8 mouse cellular contexts compared by ENCODE assay signal in the genomic region with DNA sequence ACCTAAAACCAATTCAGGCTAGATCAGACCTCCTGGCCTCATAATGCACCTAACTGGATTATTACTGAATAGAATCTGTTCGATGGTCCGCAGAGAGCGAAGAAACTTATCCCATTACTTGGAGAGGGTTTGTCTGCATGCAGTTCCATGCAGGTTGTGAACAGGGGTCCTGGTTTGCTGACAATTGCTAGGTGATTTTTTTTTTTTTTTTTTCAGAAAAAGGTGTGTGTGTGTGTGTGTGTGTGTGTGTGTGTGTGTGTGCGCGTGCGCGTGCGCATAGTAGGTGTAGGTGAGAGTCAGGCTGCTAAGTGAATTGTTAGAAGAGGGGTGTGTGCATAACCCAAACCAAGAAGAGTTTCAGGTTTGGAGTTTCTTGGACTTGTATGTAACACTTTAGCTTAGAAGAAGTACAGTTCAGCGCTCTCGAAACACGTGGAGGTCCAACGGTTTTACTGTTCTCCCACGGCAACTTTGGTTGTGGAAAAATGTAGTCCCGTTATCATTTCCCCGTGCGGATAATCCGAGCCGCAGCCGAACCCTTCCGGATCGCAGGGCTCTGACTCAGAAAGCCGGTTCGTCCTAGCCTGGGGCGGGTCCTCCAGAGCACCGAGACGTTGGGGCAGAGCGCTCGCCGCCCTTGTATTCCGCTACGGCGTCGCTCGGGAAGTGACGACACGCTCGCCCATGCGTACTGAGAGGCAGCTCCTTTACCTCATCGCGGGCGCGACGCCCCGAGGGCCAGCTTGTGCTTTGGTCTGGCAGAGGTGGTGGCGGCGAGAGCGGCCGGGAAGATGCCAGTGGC. TPM values are rescaled to one million over a fixed set of nuclear protein-coding genes. Genes with fewer than 3 reads are reported as not detected.
DNase-seq lines count a peak whose midpoint lies in the region; ATAC-seq and TF ChIP-seq lines count a peak whose summit lies in the region.

A gene (plus strand): TSS at position 223 of the 802 bp plus-strand sequence.

- peak; percentile 95 for DNase-seq in 416B (ENCODE audit: low read depth)
- DNase-seq in heart, adult 8-10 months (ENCODE audit: low spot score) = peak; percentile 98
- peak; percentile 98 for DNase-seq in kidney, adult 9 months
- DNase-seq in limb, embryonic 14.5 days (ENCODE audit: low spot score) = peak; percentile 97
- DNase-seq in midbrain, postnatal 0 days (ENCODE audit: low spot score) = peak; percentile 98
- peak; percentile 89 to 93 for DNase-seq in spleen, postnatal 14 days (ENCODE audit: low spot score in 2 of 2)

- peak; percentile 89 for TF ChIP-seq POLR2A in bone marrow, adult 2 months (IDR thresholded peaks at IDR 0.05; ENCODE audit: borderline replicate concordance, control insufficient read depth, low read depth, low read length)
- TF ChIP-seq POLR2A in limb, embryonic 14.5 days (IDR thresholded peaks at IDR 0.05; ENCODE audit: borderline replicate concordance, extremely low read depth, insufficient read depth, insufficient read length) = peak; percentile 73; the same call in 1 of the 2 replicates

- H3K27ac ChIP-seq in bone marrow, adult 2 months (ENCODE audit: control insufficient read depth, insufficient read depth, low read depth, low read length, poor library complexity) = peak within 1 kb of the TSS; percentile 65
- H3K27ac ChIP-seq in embryonic facial prominence, embryonic 15.5 days (replicated peaks) = peak within 1 kb of the TSS; percentile 72
- peak within 1 kb of the TSS; percentile 75 for H3K27ac ChIP-seq in limb, embryonic 14.5 days (replicated peaks; ENCODE audit: low read depth, low read length)
- peak within 1 kb of the TSS; percentile 59 for H3K27ac ChIP-seq in midbrain, postnatal 0 days (ENCODE audit: low read depth, low read length)

- H3K4me1 ChIP-seq in bone marrow, adult 2 months (ENCODE audit: control insufficient read depth, insufficient read depth, low read length) = no peaks in the 10 kb centered on the region
- peaks cover 13% of the 10 kb centered on the region; the same call in 1 of the 2 replicates for H3K4me1 ChIP-seq in embryonic facial prominence, embryonic 15.5 days
- H3K4me1 ChIP-seq in limb, embryonic 14.5 days (ENCODE audit: control insufficient read depth, insufficient read depth, low read length) = peaks cover 7% of the 10 kb centered on the region; the same call in 1 of the 2 replicates
- H3K4me1 ChIP-seq in midbrain, postnatal 0 days (ENCODE audit: insufficient read depth, low read length) = no peaks in the 10 kb centered on the region

- TF ChIP-seq CTCF in bone marrow, adult 2 months (IDR thresholded peaks at IDR 0.05; ENCODE audit: control insufficient read depth, insufficient read depth, low read length) = no peak
- TF ChIP-seq CTCF in midbrain, postnatal 0 days (IDR thresholded peaks at IDR 0.05) = no peak

- H3K4me2 ChIP-seq in embryonic facial prominence, embryonic 15.5 days (replicated peaks) = peak within 1 kb of the TSS; percentile 56
- H3K4me2 ChIP-seq in limb, embryonic 14.5 days (replicated peaks; ENCODE audit: low read depth, low read length, severe bottlenecking) = peak within 1 kb of the TSS; percentile 69
- peak within 1 kb of the TSS; percentile 62 for H3K4me2 ChIP-seq in midbrain, postnatal 0 days (ENCODE audit: low read depth, low read length, poor library complexity, severe bottlenecking)

- no peaks in the 10 kb centered on the region for H3K27me3 ChIP-seq in embryonic facial prominence, embryonic 15.5 days
- H3K27me3 ChIP-seq in limb, embryonic 14.5 days (ENCODE audit: control insufficient read depth, insufficient read depth, low read length) = no peaks in the 10 kb centered on the region
- no peaks in the 10 kb centered on the region for H3K27me3 ChIP-seq in midbrain, postnatal 0 days (ENCODE audit: insufficient read depth, low read length)

- WGBS in bone marrow, adult 2 months = 5% methylated on average over 48 of the region's 48 CpGs
- WGBS in embryonic facial prominence, embryonic 15.5 days = 5% methylated on average over 48 of the region's 48 CpGs
- 4% methylated on average over 48 of the region's 48 CpGs for WGBS in limb, embryonic 14.5 days
- 3% methylated on average over 48 of the region's 48 CpGs for WGBS in midbrain, postnatal 0 days

- H3K9me3 ChIP-seq in embryonic facial prominence, embryonic 15.5 days (replicated peaks) = no peaks in the 10 kb centered on the region
- H3K9me3 ChIP-seq in limb, embryonic 14.5 days (ENCODE audit: control insufficient read depth, low read length) = no peaks in the 10 kb centered on the region
- no peaks in the 10 kb centered on the region for H3K9me3 ChIP-seq in midbrain, postnatal 0 days (ENCODE audit: low read length)

- ATAC-seq in embryonic facial prominence, embryonic 15.5 days (ENCODE audit: insufficient number of reproducible peaks, low FRiP score, low TSS enrichment, low read depth) = peak; percentile 99
- peak; percentile 100 for ATAC-seq in limb, embryonic 14.5 days (ENCODE audit: low FRiP score, low read depth)
- ATAC-seq in midbrain, postnatal 0 days (ENCODE audit: low FRiP score) = peak; percentile 99

- peak within 1 kb of the TSS; percentile 71 for H3K9ac ChIP-seq in embryonic facial prominence, embryonic 15.5 days
- H3K9ac ChIP-seq in limb, embryonic 14.5 days (ENCODE audit: low read depth, low read length, severe bottlenecking) = peak within 1 kb of the TSS; percentile 90
- peak within 1 kb of the TSS; percentile 85 for H3K9ac ChIP-seq in midbrain, postnatal 0 days (replicated peaks; ENCODE audit: low read length, poor library complexity, severe bottlenecking)

- peaks cover 26% of the 10 kb centered on the region for H3K36me3 ChIP-seq in embryonic facial prominence, embryonic 15.5 days
- H3K36me3 ChIP-seq in limb, embryonic 14.5 days (ENCODE audit: control insufficient read depth, insufficient read depth, low read length) = peaks cover 22% of the 10 kb centered on the region
- peaks cover 12% of the 10 kb centered on the region; the same call in 1 of the 2 replicates for H3K36me3 ChIP-seq in midbrain, postnatal 0 days (ENCODE audit: insufficient read depth, low read length)

- H3K4me3 ChIP-seq in bone marrow, adult 2 months (replicated peaks; ENCODE audit: control insufficient read depth, low read depth, low read length) = peak within 1 kb of the TSS; percentile 96
- peak within 1 kb of the TSS; percentile 65 for H3K4me3 ChIP-seq in embryonic facial prominence, embryonic 15.5 days (replicated peaks)
- H3K4me3 ChIP-seq in limb, embryonic 14.5 days (replicated peaks; ENCODE audit: low read length) = peak within 1 kb of the TSS; percentile 87
- peak within 1 kb of the TSS; percentile 86 for H3K4me3 ChIP-seq in midbrain, postnatal 0 days (ENCODE audit: low read depth, low read length)

RNA-seq across cellular contexts. Expression of the gene that starts here (rescaled TPM):
- 21.4 and 41.7 TPM in 2 replicates for polyA plus RNA-seq in bone marrow, adult 2 months (2011; ENCODE audit: insufficient read depth, insufficient read length, low replicate concordance, missing spikeins)
- polyA plus RNA-seq in embryonic facial prominence, embryonic 15.5 days (2015; fragmentation: Nextera tagmentation; extraction: Ambion mirVana) = 126 and 137 TPM in 2 replicates
- total RNA-seq in heart, adult 8-10 months (2022) = 100 to 1,000 TPM in 3 of 4 experiments, 10 to 100 TPM in 1; 94.8 to 119 (median 109) TPM
- polyA plus RNA-seq in limb, embryonic 14.5 days (2012; rRNA removed) = 118 and 126 TPM in 2 replicates
- 155 and 168 TPM in 2 replicates for polyA plus RNA-seq in limb, embryonic 14.5 days (2014; fragmentation: Nextera tagmentation; extraction: Ambion mirVana)
- total RNA-seq in midbrain, postnatal 0 days (2014; rRNA removed) = 85.5 and 141 TPM in 2 replicates
- polyA plus RNA-seq in midbrain, postnatal 0 days (2015; fragmentation: Nextera tagmentation; extraction: Ambion mirVana) = 170 and 174 TPM in 2 replicates

Comparison
In these comparisons a context has a peak if more than half of its experiments do, and no peak if none do; other contexts are left out.
1. Peak in every context shown above with its lines: DNase-seq, ATAC-seq, H3K4me3 ChIP-seq and H3K27ac ChIP-seq.